Mouse (Mus musculus): ENCODE results near the gene Slc2a3. TPM values are rescaled to one million over a fixed set of nuclear protein-coding genes. Genes with fewer than 3 reads are reported as not detected.
A peak's percentile ranks its signal among the peaks of the same experiment; 100 is the strongest.

Gene Slc2a3
- total and polyA plus RNA-seq, 3 experiments = 1.6 to 4.7 (median 3.3) TPM

DNA sequence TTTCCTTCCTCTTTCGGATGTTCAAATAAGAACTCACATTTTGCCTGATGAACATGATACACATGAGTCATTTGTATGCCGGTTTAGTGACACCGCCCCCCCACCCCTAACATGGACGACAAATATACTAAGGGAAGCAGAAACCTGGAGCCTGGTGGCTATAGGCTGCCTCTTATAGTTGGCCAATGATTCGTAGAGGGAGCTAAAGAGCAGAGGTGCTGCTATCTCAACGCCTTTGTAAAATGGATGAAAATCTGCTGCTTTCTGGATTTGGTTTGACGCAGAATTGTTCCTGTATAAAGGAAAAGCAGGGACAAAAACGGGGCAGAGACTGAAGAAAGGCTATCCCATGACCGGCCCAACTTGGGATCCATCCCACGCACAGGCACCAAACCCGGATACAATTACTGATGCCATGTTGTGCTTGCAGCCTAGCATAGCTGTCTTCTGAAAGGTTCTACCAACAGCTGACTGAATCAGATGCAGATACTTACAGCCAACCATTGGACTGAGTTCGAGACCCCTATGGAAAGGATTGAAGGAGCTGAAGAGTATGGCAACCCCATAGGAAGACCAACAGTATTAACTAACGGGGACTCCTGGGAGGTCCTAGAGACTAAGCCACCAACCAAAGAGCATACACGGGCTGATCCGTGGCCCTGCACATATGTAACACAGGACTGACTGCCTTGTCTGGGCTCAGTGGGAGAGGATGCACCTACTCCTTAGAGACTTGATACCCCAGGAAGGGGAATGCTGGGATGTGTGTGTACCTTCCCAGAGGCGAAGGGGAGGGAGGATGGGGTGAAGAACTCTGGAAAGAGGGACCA is 10.5 kb upstream of the Slc2a3 start:
- WGBS = 28% methylated on average over 16 of the region's 16 CpGs
- intact Hi-C loops (cut with DNase I) = loop anchor here (1.0 to 5.0 kb wide), 4 partner anchors 7 to 475 kb away; partner anchors contain the start of genes Foxj2 and Necap1
- H3K4me1 ChIP-seq (ENCODE audit: control insufficient read depth, insufficient read depth, low read length) = peaks cover 4% of the 10 kb centered on the region
- peak overlapping the region; percentile 98 for H3K4me3 ChIP-seq
- peak overlapping the region; percentile 98 for H3K27ac ChIP-seq
- no peaks in the 10 kb centered on the region for H3K27me3 ChIP-seq (ENCODE audit: control insufficient read depth, insufficient read depth, low read length)
- no peaks in the 10 kb centered on the region for H3K79me2 ChIP-seq (replicated peaks; ENCODE audit: control insufficient read depth, insufficient read depth, low read length)
- peak overlapping the region; percentile 56 for H3K9ac ChIP-seq (ENCODE audit: low read depth, low read length)
- H3K36me3 ChIP-seq (ENCODE audit: control insufficient read depth, insufficient read depth, low read length) = no peaks in the 10 kb centered on the region
- peak; percentile 35 to 46 for DNase-seq
- TF ChIP-seq CTCF (IDR thresholded peaks at IDR 0.05) (0 out of 2 replicates have a peak, but pooled peaks have one; percentile 2), EP300 (IDR thresholded peaks at IDR 0.05; ENCODE audit: insufficient read depth, low read depth, low read length) (no peak), POLR2A (IDR thresholded peaks at IDR 0.05; ENCODE audit: insufficient read depth, low read depth, low read length) (no peak)

DNA sequence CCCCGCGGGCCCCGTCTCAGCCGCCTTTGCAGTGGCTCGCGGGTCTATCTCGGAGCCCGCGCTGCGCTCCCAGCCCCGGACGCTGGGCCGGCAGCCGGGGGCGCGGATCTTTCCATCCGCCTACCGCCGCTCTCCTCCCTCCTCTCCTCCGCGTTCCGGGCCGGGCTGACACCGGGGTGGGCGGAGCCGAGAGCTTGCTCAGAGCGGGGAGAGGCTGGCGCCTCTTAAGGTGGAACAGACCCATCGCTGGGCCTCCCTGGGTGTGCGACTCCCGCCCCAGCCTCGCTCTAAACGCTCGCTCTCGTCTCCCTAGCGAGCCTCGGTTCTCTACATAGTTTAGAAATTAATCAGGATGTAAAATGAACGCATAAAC is 9.8 kb upstream of the Slc2a3 start:
- TF ChIP-seq CTCF (IDR thresholded peaks at IDR 0.05) = peak; percentile 24; the same call in 1 of the 2 replicates
- no peak for TF ChIP-seq EP300 (IDR thresholded peaks at IDR 0.05; ENCODE audit: insufficient read depth, low read depth, low read length)
- peak; percentile 77 for TF ChIP-seq POLR2A (IDR thresholded peaks at IDR 0.05; ENCODE audit: insufficient read depth, low read depth, low read length)
- H3K36me3 ChIP-seq (ENCODE audit: control insufficient read depth, insufficient read depth, low read length) = no peaks in the 10 kb centered on the region
- DNase-seq = peak; percentile 94 to 97
- H3K4me3 ChIP-seq = peak overlapping the region; percentile 98
- H3K27ac ChIP-seq = peak overlapping the region; percentile 98
- under 1% methylated on average over 38 of the region's 38 CpGs for WGBS
- peaks cover 4% of the 10 kb centered on the region for H3K4me1 ChIP-seq (ENCODE audit: control insufficient read depth, insufficient read depth, low read length)
- intact Hi-C loops (cut with DNase I) = loop anchor here (1.0 to 5.0 kb wide), 4 partner anchors 8 to 474 kb away; partner anchors contain the start of genes Foxj2 and Necap1
- no peaks in the 10 kb centered on the region for H3K27me3 ChIP-seq (ENCODE audit: control insufficient read depth, insufficient read depth, low read length)
- no peaks in the 10 kb centered on the region for H3K79me2 ChIP-seq (replicated peaks; ENCODE audit: control insufficient read depth, insufficient read depth, low read length)
- H3K9ac ChIP-seq (ENCODE audit: low read depth, low read length) = peak overlapping the region; percentile 86

GRCm38 (mm10) chr6:122810615-122811279 is 9.3 kb upstream of the Slc2a3 start:
- H3K36me3 ChIP-seq (ENCODE audit: control insufficient read depth, insufficient read depth, low read length) = no peaks in the 10 kb centered on the region
- peaks cover 4% of the 10 kb centered on the region for H3K4me1 ChIP-seq (ENCODE audit: control insufficient read depth, insufficient read depth, low read length)
- H3K79me2 ChIP-seq (replicated peaks; ENCODE audit: control insufficient read depth, insufficient read depth, low read length) = no peaks in the 10 kb centered on the region
- WGBS = under 1% methylated on average over 30 of the region's 30 CpGs
- peak overlapping the region; percentile 86 for H3K9ac ChIP-seq (ENCODE audit: low read depth, low read length)
- no peak for TF ChIP-seq CTCF (IDR thresholded peaks at IDR 0.05)
- peak; percentile 81 for TF ChIP-seq POLR2A (IDR thresholded peaks at IDR 0.05; ENCODE audit: insufficient read depth, low read depth, low read length)
- peak; percentile 87 for TF ChIP-seq EP300 (IDR thresholded peaks at IDR 0.05; ENCODE audit: insufficient read depth, low read depth, low read length)
- H3K27ac ChIP-seq = peak overlapping the region; percentile 98
- intact Hi-C loops (cut with DNase I) = loop anchor here (1.0 to 5.0 kb wide), 4 partner anchors 9 to 473 kb away; partner anchors contain the start of genes Foxj2 and Necap1
- H3K27me3 ChIP-seq (ENCODE audit: control insufficient read depth, insufficient read depth, low read length) = no peaks in the 10 kb centered on the region
- peak overlapping the region; percentile 98 for H3K4me3 ChIP-seq
- peak; percentile 97 to 99 for DNase-seq

GRCm38 (mm10) chr6:122810022-122810614 is 8.7 kb upstream of the Slc2a3 start:
- Histone ChIP-seq H3K79me2 (replicated peaks; ENCODE audit: control insufficient read depth, insufficient read depth, low read length) (no peaks in the 10 kb centered on the region), H3K4me3 (peak overlapping the region; percentile 98), H3K36me3 (ENCODE audit: control insufficient read depth, insufficient read depth, low read length) (no peaks in the 10 kb centered on the region), H3K9ac (ENCODE audit: low read depth, low read length) (peak overlapping the region; percentile 75), H3K4me1 (ENCODE audit: control insufficient read depth, insufficient read depth, low read length) (peaks cover 4% of the 10 kb centered on the region), H3K27me3 (ENCODE audit: control insufficient read depth, insufficient read depth, low read length) (no peaks in the 10 kb centered on the region), H3K27ac (peak overlapping the region; percentile 98)
- no peak for DNase-seq
- TF ChIP-seq EP300 (IDR thresholded peaks at IDR 0.05; ENCODE audit: insufficient read depth, low read depth, low read length) = no peak
- no peak for TF ChIP-seq CTCF (IDR thresholded peaks at IDR 0.05)
- TF ChIP-seq POLR2A (IDR thresholded peaks at IDR 0.05; ENCODE audit: insufficient read depth, low read depth, low read length) = no peak
- intact Hi-C loops (cut with DNase I) = loop anchor here (2.0 to 5.0 kb wide), 3 partner anchors 17 to 473 kb away; partner anchors contain the start of gene Necap1
- 2% methylated on average over 11 of the region's 11 CpGs for WGBS

DNA sequence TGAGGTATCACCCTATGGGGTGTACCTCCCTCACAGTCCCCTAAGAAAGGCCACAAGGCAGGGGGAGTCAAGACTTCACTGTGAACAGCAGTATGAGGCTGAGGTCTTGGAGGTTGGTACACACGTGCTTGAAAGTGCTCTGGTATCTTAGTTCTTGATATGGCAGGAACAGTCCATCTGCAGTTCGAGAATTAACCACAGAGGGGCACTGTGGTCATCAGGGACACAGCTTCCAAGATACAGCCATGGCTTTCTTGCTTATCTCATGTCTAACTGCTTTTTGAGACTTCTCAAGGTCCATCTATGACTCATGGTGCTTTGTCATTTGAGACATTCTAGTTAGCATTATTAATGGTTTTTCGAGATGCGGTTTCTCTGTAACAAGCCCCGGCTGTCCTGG is 3.0 kb upstream of the Slc2a3 start:
- no peaks in the 10 kb centered on the region for H3K36me3 ChIP-seq (ENCODE audit: control insufficient read depth, insufficient read depth, low read length)
- H3K4me1 ChIP-seq (ENCODE audit: control insufficient read depth, insufficient read depth, low read length) = peaks cover 3% of the 10 kb centered on the region
- no peak overlapping the region for H3K27ac ChIP-seq
- intact Hi-C loops (cut with DNase I) = loop anchor here (2.0 to 5.0 kb wide), 3 partner anchors 32 to 68 kb away; no protein-coding TSS in a partner anchor
- no peaks in the 10 kb centered on the region for H3K27me3 ChIP-seq (ENCODE audit: control insufficient read depth, insufficient read depth, low read length)
- 9% methylated on average over 5 of the region's 5 CpGs for WGBS
- TF ChIP-seq EP300 (IDR thresholded peaks at IDR 0.05; ENCODE audit: insufficient read depth, low read depth, low read length) = no peak
- no peak for TF ChIP-seq POLR2A (IDR thresholded peaks at IDR 0.05; ENCODE audit: insufficient read depth, low read depth, low read length)
- TF ChIP-seq CTCF (IDR thresholded peaks at IDR 0.05) = peak; percentile 92
- no peak overlapping the region for H3K9ac ChIP-seq (ENCODE audit: low read depth, low read length)
- peak; percentile 73 to 85 for DNase-seq
- no peaks in the 10 kb centered on the region for H3K79me2 ChIP-seq (replicated peaks; ENCODE audit: control insufficient read depth, insufficient read depth, low read length)
- no peak overlapping the region for H3K4me3 ChIP-seq
